Mouse (Mus musculus) forebrain, embryonic 16.5 days (tissue): ENCODE measurements around the gene Rapgefl1. TPM values are rescaled to one million over a fixed set of nuclear protein-coding genes. Genes with fewer than 3 reads are reported as not detected.
"Not testable (repeated sequence)": the region's sequence is repeated elsewhere in the genome, so short reads cannot be mapped to it uniquely, and the experiment has no call there.

Experiments
- ATAC-seq: fragments of 200-750 bp; cut with Nextera tagmentation; 2 replicates; pipeline ENCODE4 v1.8.0; 2017; ENCODE audit warnings: mild to moderate bottlenecking, moderate library complexity
- H3K27ac ChIP-seq: fragments of 300-500 bp; sonication (generic); 2 replicates; pipeline ENCODE4 v1.5.1; 2014; ENCODE audit warnings: low read length, control low read depth
- H3K27me3 ChIP-seq: fragments of 300-500 bp; sonication (generic); replicated peaks from 2 replicates; pipeline ENCODE4 v1.6.1; 2014; ENCODE audit warnings: low read length; ENCODE audit not compliant: control insufficient read depth, insufficient read depth
- H3K36me3 ChIP-seq: fragments of 300-500 bp; sonication (generic); 2 replicates; pipeline ENCODE4 v1.6.1; 2014; ENCODE audit not compliant: control insufficient read depth, insufficient read depth
- H3K4me1 ChIP-seq: fragments of 300-500 bp; sonication (generic); replicated peaks from 2 replicates; pipeline ENCODE4 v1.6.1; 2014; ENCODE audit warnings: low read length; ENCODE audit not compliant: control insufficient read depth, insufficient read depth
- H3K4me2 ChIP-seq: fragments of 300-500 bp; sonication (generic); 2 replicates; pipeline ENCODE4 v1.6.1; 2014; ENCODE audit warnings: mild to moderate bottlenecking, low read length, control low read depth
- H3K4me3 ChIP-seq: fragments of 300-500 bp; sonication (generic); replicated peaks from 2 replicates; pipeline ENCODE4 v1.5.1; 2014; ENCODE audit warnings: mild to moderate bottlenecking, low read length, control low read depth
- H3K9ac ChIP-seq: fragments of 300-500 bp; sonication (generic); replicated peaks from 2 replicates; pipeline ENCODE4 v1.6.1; 2014; ENCODE audit warnings: low read depth, low read length, control low read depth
- H3K9me3 ChIP-seq: fragments of 300-500 bp; sonication (generic); 2 replicates; pipeline ENCODE4 v1.6.1; 2016; ENCODE audit warnings: low read length; ENCODE audit not compliant: control insufficient read depth
- WGBS: fragments of 180-500 bp; shearing (Covaris S2); extraction: QIAGEN DNeasy Blood & Tissue Kit; methylation state at CpG from one replicate; pipeline ENCODE4 v1.1.7; 2014; 5-methylcytosine and 5-hydroxymethylcytosine counted together
- polyA plus RNA-seq: library from polyadenylated mRNA; unstranded; fragments of >200 nt; fragmentation: Nextera tagmentation; extraction: Ambion mirVana; gene quantifications from 2 replicates; pipeline ENCODE4 v1.2.1, GENCODE M21; 2015

Gene Rapgefl1
- polyA plus RNA-seq, 1 experiment from 2014 or later: 7.3 TPM

DNA sequence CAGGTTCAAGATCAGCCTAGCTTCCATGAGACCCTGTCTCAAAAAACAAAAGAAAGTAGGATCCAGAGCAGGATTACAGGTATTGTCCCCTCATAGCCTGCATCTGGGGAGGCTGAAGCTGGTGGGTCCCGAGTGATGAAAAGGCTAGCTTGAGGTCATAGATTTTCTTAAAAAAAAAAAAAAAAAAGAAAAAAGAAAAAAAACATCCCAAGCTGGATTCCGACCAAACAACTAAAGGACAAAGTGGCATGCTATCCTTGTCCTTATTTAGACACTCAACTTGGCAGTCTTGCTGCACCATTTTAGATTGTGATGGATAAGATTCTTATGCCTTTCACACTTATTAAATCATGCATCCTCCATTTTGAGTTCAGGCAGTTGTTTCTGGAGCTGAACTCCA, 28.2 kb upstream of the Rapgefl1 start:
- no peak for ATAC-seq
- Histone ChIP-seq H3K27me3 (no peaks in the 10 kb centered on the region), H3K4me1 (peaks cover 16% of the 10 kb centered on the region), H3K4me3 (no peak overlapping the region), H3K9ac (no peak overlapping the region), H3K36me3 (peaks cover 24% of the 10 kb centered on the region), H3K4me2 (no peak overlapping the region), H3K9me3 (no peaks in the 10 kb centered on the region), H3K27ac (no peak overlapping the region)
- 67% methylated on average over 2 of the region's 2 CpGs for WGBS

- Histone ChIP-seq H3K27me3 (no peaks in the 10 kb centered on the region), H3K36me3 (peaks cover 19% of the 10 kb centered on the region), H3K4me3 (peak overlapping the region; percentile 93)
These were observed 26.9 kb upstream of the Rapgefl1 start for GRCm38 (mm10) chr11:98809457-98810290.

GRCm38 (mm10) chr11:98810686-98811085, 25.9 kb upstream of the Rapgefl1 start:
- no peak for ATAC-seq
- peak overlapping the region; percentile 98 for H3K9ac ChIP-seq
- H3K27ac ChIP-seq: no peak overlapping the region
- peaks cover 17% of the 10 kb centered on the region for H3K36me3 ChIP-seq
- H3K9me3 ChIP-seq: no peaks in the 10 kb centered on the region
- peak overlapping the region; percentile 86 for H3K4me2 ChIP-seq
- H3K4me3 ChIP-seq: peak overlapping the region; percentile 93
- H3K4me1 ChIP-seq: peaks cover 16% of the 10 kb centered on the region
- H3K27me3 ChIP-seq: no peaks in the 10 kb centered on the region
- 82% methylated on average over 7 of the region's 7 CpGs for WGBS

More at GRCm38 (mm10) chr11:98809457-98810290, 26.9 kb upstream of the Rapgefl1 start:
- WGBS: under 1% methylated on average over 80 of the region's 84 CpGs
- H3K9ac ChIP-seq: peak overlapping the region; percentile 98
- H3K4me1 ChIP-seq: peaks cover 16% of the 10 kb centered on the region
- ATAC-seq: peak; percentile 99
- peak overlapping the region; percentile 86 for H3K4me2 ChIP-seq
- H3K9me3 ChIP-seq: no peaks in the 10 kb centered on the region
- peak overlapping the region; percentile 98 for H3K27ac ChIP-seq

- Histone ChIP-seq H3K27me3 (no peaks in the 10 kb centered on the region), H3K4me1 (no peaks in the 10 kb centered on the region), H3K9ac (no peak overlapping the region), H3K27ac (no peak overlapping the region), H3K4me2 (no peak overlapping the region), H3K36me3 (peaks cover 40% of the 10 kb centered on the region), H3K4me3 (no peak overlapping the region), H3K9me3 (no peaks in the 10 kb centered on the region)
- ATAC-seq: no peak
- WGBS: 97% methylated on average over 1 of the region's 1 CpGs
These were observed 19.8 kb upstream of the Rapgefl1 start for GRCm38 (mm10) chr11:98816706-98817239.

DNA sequence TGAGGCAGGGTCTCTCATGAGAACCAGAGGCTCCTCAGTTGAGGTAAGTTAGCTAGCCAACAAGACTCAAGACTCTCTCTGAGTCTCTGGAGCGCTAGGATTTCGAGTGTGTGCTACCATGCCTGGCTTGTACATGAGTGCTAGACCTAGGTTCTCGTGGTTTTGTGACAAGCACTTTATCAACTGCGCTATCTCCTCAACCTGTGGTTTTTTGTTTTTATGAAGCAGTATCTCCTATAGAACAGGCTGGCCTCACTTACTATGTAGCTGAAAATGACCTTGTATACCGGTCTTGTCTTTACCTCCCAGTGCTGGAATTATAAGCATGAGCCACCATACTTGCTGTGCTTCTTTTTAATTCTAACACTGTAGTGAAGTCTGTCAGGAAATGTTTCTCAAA, 15.6 kb upstream of the Rapgefl1 start:
- Histone ChIP-seq H3K4me3 (no peak overlapping the region), H3K9ac (no peak overlapping the region), H3K4me1 (no peaks in the 10 kb centered on the region), H3K27ac (no peak overlapping the region), H3K9me3 (no peaks in the 10 kb centered on the region), H3K36me3 (peaks cover 50% of the 10 kb centered on the region), H3K4me2 (no peak overlapping the region), H3K27me3 (no peaks in the 10 kb centered on the region)
- no peak for ATAC-seq
- 96% methylated on average over 5 of the region's 5 CpGs for WGBS

DNA sequence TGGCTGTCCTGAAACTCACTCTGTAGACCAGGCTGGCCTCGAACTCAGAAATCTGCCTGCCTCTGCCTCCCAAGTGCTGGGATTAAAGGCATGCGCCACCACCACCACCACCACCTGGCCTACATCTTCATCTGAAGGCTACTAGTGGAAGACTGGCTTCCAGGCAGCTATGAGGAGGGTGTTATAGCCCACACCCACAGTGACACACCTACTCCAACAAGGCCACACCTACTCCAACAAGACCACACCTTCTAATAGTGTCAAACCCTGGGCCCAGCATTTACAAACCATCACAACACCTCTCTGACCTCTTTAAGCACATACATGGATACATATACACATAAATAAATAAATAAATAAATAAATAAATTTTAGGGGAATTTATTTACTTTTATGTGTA, 10.5 kb upstream of the Rapgefl1 start:
- not testable (repeated sequence) for ATAC-seq, H3K27me3 ChIP-seq, H3K4me1 ChIP-seq, H3K4me2 ChIP-seq, H3K4me3 ChIP-seq, H3K9ac ChIP-seq, H3K9me3 ChIP-seq, H3K27ac ChIP-seq
- H3K36me3 ChIP-seq: peaks cover 47% of the 10 kb centered on the region
- 97% methylated on average over 2 of the region's 2 CpGs for WGBS

- H3K36me3 ChIP-seq: peaks cover 47% of the 10 kb centered on the region
- H3K27ac ChIP-seq: no peak overlapping the region
- H3K27me3 ChIP-seq: no peaks in the 10 kb centered on the region
- 93% methylated on average over 2 of the region's 2 CpGs for WGBS
- no peaks in the 10 kb centered on the region for H3K4me1 ChIP-seq
- no peak for ATAC-seq
- H3K4me3 ChIP-seq: no peak overlapping the region
- H3K9me3 ChIP-seq: no peaks in the 10 kb centered on the region
- no peak overlapping the region for H3K9ac ChIP-seq
- H3K4me2 ChIP-seq: no peak overlapping the region
These were observed 8.7 kb upstream of the Rapgefl1 start for GRCm38 (mm10) chr11:98827877-98828276.

DNA sequence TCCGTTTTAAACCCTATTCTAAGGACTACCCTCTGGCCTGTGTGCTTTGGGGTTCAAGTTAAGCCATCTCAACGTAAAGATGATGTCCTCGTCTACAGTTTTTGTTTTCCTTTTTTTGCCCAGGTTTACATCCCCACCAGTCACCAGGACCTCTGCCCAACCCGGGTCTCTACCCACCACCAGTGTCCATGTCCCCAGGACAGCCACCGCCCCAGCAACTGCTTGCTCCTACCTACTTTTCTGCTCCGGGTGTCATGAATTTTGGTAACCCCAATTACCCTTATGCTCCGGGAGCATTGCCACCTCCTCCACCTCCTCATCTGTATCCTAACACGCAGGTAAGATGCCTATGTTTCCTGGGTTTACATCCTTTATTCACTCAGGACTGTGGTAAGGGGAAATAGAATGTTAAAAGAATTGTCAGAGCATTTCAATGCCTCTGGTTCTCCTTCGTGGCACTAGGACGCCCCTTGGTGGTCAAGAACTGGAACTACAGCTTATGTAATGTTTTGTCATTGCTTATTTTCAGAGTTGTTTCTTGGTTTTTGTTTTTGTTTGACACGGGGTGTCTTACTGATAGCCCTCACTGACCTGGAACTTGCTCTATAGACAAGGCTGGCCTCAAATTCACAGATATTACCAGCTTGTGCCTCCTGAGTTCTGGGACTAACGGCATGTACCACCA, 7.4 kb upstream of the Rapgefl1 start:
- ATAC-seq: no peak
- Histone ChIP-seq H3K27ac (no peak overlapping the region), H3K9ac (no peak overlapping the region), H3K4me1 (no peaks in the 10 kb centered on the region), H3K4me3 (no peak overlapping the region), H3K36me3 (peaks cover 44% of the 10 kb centered on the region), H3K27me3 (no peaks in the 10 kb centered on the region), H3K9me3 (no peaks in the 10 kb centered on the region), H3K4me2 (no peak overlapping the region)
- 69% methylated on average over 12 of the region's 12 CpGs for WGBS

- Histone ChIP-seq H3K27ac (no peak overlapping the region), H3K36me3 (peaks cover 38% of the 10 kb centered on the region), H3K4me1 (no peaks in the 10 kb centered on the region; the same call in 1 of the 2 replicates), H3K9ac (no peak overlapping the region), H3K9me3 (no peaks in the 10 kb centered on the region), H3K27me3 (no peaks in the 10 kb centered on the region), H3K4me3 (no peak overlapping the region), H3K4me2 (no peak overlapping the region)
- ATAC-seq: no peak
- WGBS: 87% methylated on average over 4 of the region's 4 CpGs
These were observed 6.7 kb upstream of the Rapgefl1 start for GRCm38 (mm10) chr11:98829875-98830274.
